Mouse (Mus musculus) leukemia stem cell, adult 10-12 weeks (primary cell): ENCODE data around the gene Zbtb5. TPM values are rescaled to one million over a fixed set of nuclear protein-coding genes. Genes with fewer than 3 reads are reported as not detected.

Experiments
- polyA plus RNA-seq: library from polyadenylated mRNA; stranded (reverse); fragments of >175 nt; gene quantifications from 2 replicates; pipeline ENCODE4 v1.2.3, GENCODE M21; 2012; ENCODE audit warnings: low replicate concordance

The Zbtb5 gene
- polyA plus RNA-seq: 1.7 and 2.8 TPM in 2 replicates

GRCm38 (mm10) chr4:45012105-45012975 is at the start of gene Zbtb5:
Zbtb5 (minus strand) TSS chr4:45012412.

GRCm38 (mm10) chr4:45018452-45018980 is 6.3 kb upstream of the Zbtb5 start, which contains the start of gene Polr1e:
Polr1e (plus strand) TSS chr4:45018583.

GRCm38 (mm10) chr4:44981280-44981973 is 30.8 kb downstream of the Zbtb5 start, which contains the start of gene Grhpr:
Grhpr (plus strand) TSS chr4:44981395.

Other genes starting within 250 kb of the Zbtb5 start
- gene Grhpr, start 31.0 kb downstream of the Zbtb5 start, polyA plus RNA-seq: 10.2 and 22.9 TPM in 2 replicates
- gene Polr1e, start 6.2 kb upstream of the Zbtb5 start, polyA plus RNA-seq: 2.6 and 8.1 TPM in 2 replicates
- gene Fbxo10, start 72.2 kb upstream of the Zbtb5 start, polyA plus RNA-seq: 9.8 and 10.5 TPM in 2 replicates
- gene Tomm5, start 95.7 kb upstream of the Zbtb5 start, polyA plus RNA-seq: 39.9 and 84.2 TPM in 2 replicates
- 2.8 and 2.9 TPM in 2 replicates for gene Frmpd1, start 172.5 kb upstream of the Zbtb5 start, polyA plus RNA-seq